Mouse (Mus musculus): Measurements from ENCODE around the gene Stxbp6. TPM values are rescaled to one million over a fixed set of nuclear protein-coding genes. Genes with fewer than 3 reads are reported as not detected.

The Stxbp6 gene
- polyA plus RNA-seq, 1 experiment: 3.7 TPM

GRCm38 (mm10) chr12:45072185-45072584, 2.3 kb downstream of the Stxbp6 start:
- Histone ChIP-seq H3K36me3 (ENCODE audit: control insufficient read depth, insufficient read depth, low read length) (no peaks in the 10 kb centered on the region), H3K27me3 (ENCODE audit: control insufficient read depth, insufficient read depth, low read length) (peaks cover 4% of the 10 kb centered on the region), H3K27ac (ENCODE audit: control insufficient read depth, insufficient read depth, low read length) (no peak overlapping the region), H3K4me3 (ENCODE audit: control insufficient read depth, insufficient read depth, low read length) (no peak overlapping the region), H3K4me1 (replicated peaks; ENCODE audit: control insufficient read depth, insufficient read depth, low read length) (peaks cover 8% of the 10 kb centered on the region; the same call in 1 of the 2 replicates)
- no peak for DNase-seq
- TF ChIP-seq CTCF (IDR thresholded peaks at IDR 0.05; ENCODE audit: borderline replicate concordance, control insufficient read depth, extremely low read depth, insufficient read depth, low read length, poor library complexity) (no peak), POLR2A (IDR thresholded peaks at IDR 0.05; ENCODE audit: control insufficient read depth, extremely low read depth, insufficient read depth, low read length, poor library complexity) (no peak)
- 72% methylated on average over 3 of the region's 3 CpGs for WGBS

GRCm38 (mm10) chr12:45070186-45070585, 4.3 kb downstream of the Stxbp6 start:
- no peak for TF ChIP-seq POLR2A (IDR thresholded peaks at IDR 0.05; ENCODE audit: control insufficient read depth, extremely low read depth, insufficient read depth, low read length, poor library complexity)
- TF ChIP-seq CTCF (IDR thresholded peaks at IDR 0.05; ENCODE audit: borderline replicate concordance, control insufficient read depth, extremely low read depth, insufficient read depth, low read length, poor library complexity): no peak
- H3K4me3 ChIP-seq (ENCODE audit: control insufficient read depth, insufficient read depth, low read length): no peak overlapping the region
- H3K27ac ChIP-seq (ENCODE audit: control insufficient read depth, insufficient read depth, low read length): no peak overlapping the region
- peaks cover 8% of the 10 kb centered on the region; the same call in 1 of the 2 replicates for H3K4me1 ChIP-seq (replicated peaks; ENCODE audit: control insufficient read depth, insufficient read depth, low read length)
- H3K36me3 ChIP-seq (ENCODE audit: control insufficient read depth, insufficient read depth, low read length): no peaks in the 10 kb centered on the region
- 66% methylated on average over 9 of the region's 9 CpGs for WGBS
- no peak for DNase-seq
- peaks cover 4% of the 10 kb centered on the region for H3K27me3 ChIP-seq (ENCODE audit: control insufficient read depth, insufficient read depth, low read length)

DNA sequence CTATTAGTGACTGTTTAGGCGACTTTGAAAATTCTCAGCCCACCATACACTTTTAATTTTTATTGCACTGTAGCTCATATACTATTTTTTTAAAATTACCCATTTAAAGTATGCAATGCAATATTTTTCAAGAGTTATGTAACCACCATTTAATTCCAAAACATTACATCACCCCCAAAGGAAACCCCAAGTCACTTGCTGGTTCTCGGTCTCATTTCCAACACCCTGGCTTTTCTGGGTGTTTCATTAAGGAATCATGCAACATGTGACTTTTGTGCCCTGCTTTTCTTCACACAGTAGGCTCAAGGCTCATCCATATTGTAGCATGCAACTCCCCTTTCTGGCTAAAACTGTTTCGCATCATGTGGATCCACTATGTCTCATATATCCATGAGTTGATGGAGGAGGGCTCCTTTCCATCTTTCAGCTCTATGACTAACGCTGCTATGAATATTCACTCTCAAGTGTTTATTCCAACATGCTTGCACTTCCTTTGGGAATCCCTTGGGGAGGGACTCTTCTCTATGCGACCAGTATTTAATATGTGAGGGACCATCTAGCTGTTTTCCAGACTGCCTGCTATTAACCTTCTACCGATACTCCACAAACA, 6.3 kb downstream of the Stxbp6 start:
- no peaks in the 10 kb centered on the region for H3K36me3 ChIP-seq (ENCODE audit: control insufficient read depth, insufficient read depth, low read length)
- 94% methylated on average over 6 of the region's 6 CpGs for WGBS
- DNase-seq: no peak
- no peak overlapping the region for H3K4me3 ChIP-seq (ENCODE audit: control insufficient read depth, insufficient read depth, low read length)
- TF ChIP-seq CTCF (IDR thresholded peaks at IDR 0.05; ENCODE audit: borderline replicate concordance, control insufficient read depth, extremely low read depth, insufficient read depth, low read length, poor library complexity) (no peak), POLR2A (IDR thresholded peaks at IDR 0.05; ENCODE audit: control insufficient read depth, extremely low read depth, insufficient read depth, low read length, poor library complexity) (no peak)
- H3K27me3 ChIP-seq (ENCODE audit: control insufficient read depth, insufficient read depth, low read length): peaks cover under 1% of the 10 kb centered on the region; the same call in 1 of the 2 replicates
- no peak overlapping the region for H3K27ac ChIP-seq (ENCODE audit: control insufficient read depth, insufficient read depth, low read length)
- no peaks in the 10 kb centered on the region for H3K4me1 ChIP-seq (replicated peaks; ENCODE audit: control insufficient read depth, insufficient read depth, low read length)

- Histone ChIP-seq H3K4me1 (replicated peaks; ENCODE audit: control insufficient read depth, insufficient read depth, low read length) (no peaks in the 10 kb centered on the region), H3K27ac (ENCODE audit: control insufficient read depth, insufficient read depth, low read length) (no peak overlapping the region), H3K36me3 (ENCODE audit: control insufficient read depth, insufficient read depth, low read length) (no peaks in the 10 kb centered on the region), H3K27me3 (ENCODE audit: control insufficient read depth, insufficient read depth, low read length) (no peaks in the 10 kb centered on the region), H3K4me3 (ENCODE audit: control insufficient read depth, insufficient read depth, low read length) (no peak overlapping the region)
- no peak for DNase-seq
- TF ChIP-seq POLR2A (IDR thresholded peaks at IDR 0.05; ENCODE audit: control insufficient read depth, extremely low read depth, insufficient read depth, low read length, poor library complexity) (no peak), CTCF (IDR thresholded peaks at IDR 0.05; ENCODE audit: borderline replicate concordance, control insufficient read depth, extremely low read depth, insufficient read depth, low read length, poor library complexity) (no peak)
- 91% methylated on average over 3 of the region's 3 CpGs for WGBS
Measured at GRCm38 (mm10) chr12:45067686-45068085, 6.8 kb downstream of the Stxbp6 start.

GRCm38 (mm10) chr12:45067047-45067685, 7.3 kb downstream of the Stxbp6 start:
- TF ChIP-seq POLR2A (IDR thresholded peaks at IDR 0.05; ENCODE audit: control insufficient read depth, extremely low read depth, insufficient read depth, low read length, poor library complexity) (no peak), CTCF (IDR thresholded peaks at IDR 0.05; ENCODE audit: borderline replicate concordance, control insufficient read depth, extremely low read depth, insufficient read depth, low read length, poor library complexity) (no peak)
- H3K4me1 ChIP-seq (replicated peaks; ENCODE audit: control insufficient read depth, insufficient read depth, low read length): no peaks in the 10 kb centered on the region
- 73% methylated on average over 11 of the region's 11 CpGs for WGBS
- DNase-seq: no peak
- no peak overlapping the region for H3K27ac ChIP-seq (ENCODE audit: control insufficient read depth, insufficient read depth, low read length)
- H3K27me3 ChIP-seq (ENCODE audit: control insufficient read depth, insufficient read depth, low read length): no peaks in the 10 kb centered on the region
- H3K4me3 ChIP-seq (ENCODE audit: control insufficient read depth, insufficient read depth, low read length): no peak overlapping the region
- no peaks in the 10 kb centered on the region for H3K36me3 ChIP-seq (ENCODE audit: control insufficient read depth, insufficient read depth, low read length)

DNA sequence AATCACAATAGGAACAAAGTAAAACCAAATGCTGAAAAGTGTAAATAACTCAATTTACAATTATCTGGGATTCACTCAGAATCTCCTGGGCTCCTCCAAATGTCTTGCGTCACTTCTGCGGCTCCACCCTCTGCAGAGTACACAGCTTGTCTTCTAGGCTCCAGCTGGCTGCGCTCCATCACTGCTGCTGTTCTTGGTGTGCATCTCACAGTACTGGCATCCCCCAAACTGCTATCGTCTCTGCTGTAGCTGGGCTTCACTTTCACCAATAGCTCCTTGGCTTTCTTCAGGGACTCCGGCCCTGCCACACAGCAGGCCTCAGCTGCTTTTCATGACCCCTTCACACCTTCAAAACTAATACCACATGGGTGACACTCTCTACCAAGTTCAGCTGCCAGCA, 10.9 kb downstream of the Stxbp6 start:
- no peaks in the 10 kb centered on the region for H3K36me3 ChIP-seq (ENCODE audit: control insufficient read depth, insufficient read depth, low read length)
- no peak for DNase-seq

More for the DNA sequence above, 10.9 kb downstream of the Stxbp6 start:
- WGBS: 99% methylated on average over 5 of the region's 5 CpGs
- Histone ChIP-seq H3K27ac (ENCODE audit: control insufficient read depth, insufficient read depth, low read length) (no peak overlapping the region), H3K27me3 (ENCODE audit: control insufficient read depth, insufficient read depth, low read length) (no peaks in the 10 kb centered on the region), H3K4me1 (replicated peaks; ENCODE audit: control insufficient read depth, insufficient read depth, low read length) (no peaks in the 10 kb centered on the region), H3K4me3 (ENCODE audit: control insufficient read depth, insufficient read depth, low read length) (no peak overlapping the region)
- TF ChIP-seq CTCF (IDR thresholded peaks at IDR 0.05; ENCODE audit: borderline replicate concordance, control insufficient read depth, extremely low read depth, insufficient read depth, low read length, poor library complexity) (no peak), POLR2A (IDR thresholded peaks at IDR 0.05; ENCODE audit: control insufficient read depth, extremely low read depth, insufficient read depth, low read length, poor library complexity) (no peak)

Measured in thymus, adult 2 months (tissue).